Mouse (Mus musculus) liver (tissue): ENCODE results near the gene Crocc.
A peak's percentile ranks its signal among the peaks of the same experiment; 100 is the strongest.

Experiments
- DNase-seq: peaks from one replicate; pipeline ENCODE4 v3.0.0-alpha.2; 2020; ENCODE audit warnings: mixed read lengths

The Crocc gene

GRCm38 (mm10) chr4:140982808-140983207 is 77.5 kb downstream of the Crocc start:
- DNase-seq, result no peak

- DNase-seq, result peak; percentile 40
Measured at GRCm38 (mm10) chr4:140981605-140982004, 78.7 kb downstream of the Crocc start.

- DNase-seq, result no peak
Measured at GRCm38 (mm10) chr4:140977886-140978692, 82.3 kb downstream of the Crocc start.

- no peak for DNase-seq
Measured at GRCm38 (mm10) chr4:140977278-140977677, 83.1 kb downstream of the Crocc start.

GRCm38 (mm10) chr4:140975356-140975755 is 85.0 kb downstream of the Crocc start:
- no peak for DNase-seq

GRCm38 (mm10) chr4:140974408-140974807 is 85.9 kb downstream of the Crocc start:
- DNase-seq, result no peak

- no peak for DNase-seq
Measured at GRCm38 (mm10) chr4:140971691-140972090, 88.7 kb downstream of the Crocc start.

- DNase-seq, result no peak
Measured at GRCm38 (mm10) chr4:140967386-140968159, 92.8 kb downstream of the Crocc start.
